Mouse (Mus musculus): ENCODE measurements around the gene Atp6v0d1. TPM values are rescaled to one million over a fixed set of nuclear protein-coding genes. Genes with fewer than 3 reads are reported as not detected.

Atp6v0d1 gene
- total and polyA plus RNA-seq, 3 experiments = 37.0 to 178 (median 118) TPM

- TF ChIP-seq GATA1 (IDR thresholded peaks at IDR 0.05; ENCODE audit: borderline replicate concordance, low read length) = no peak
Measured at GRCm38 (mm10) chr8:105522890-105523289, 43.0 kb downstream of the Atp6v0d1 start.

GRCm38 (mm10) chr8:105521995-105522769 lies 43.7 kb downstream of the Atp6v0d1 start:
- H3K36me3 ChIP-seq (replicated peaks) = peaks cover 65% of the 10 kb centered on the region
- H3K9me3 ChIP-seq (replicated peaks) = no peaks in the 10 kb centered on the region
- H3K27me3 ChIP-seq (ENCODE audit: insufficient read depth, low read length) = peaks cover 27% of the 10 kb centered on the region
- ATAC-seq (ENCODE audit: extremely low read depth, insufficient number of reproducible peaks, low FRiP score, poor library complexity, severe bottlenecking) (no peak), DNase-seq (ENCODE audit: low spot score) (no peak)
- H3K4me3 ChIP-seq (ENCODE audit: low read depth, low read length) = no peak overlapping the region
- no peak for TF ChIP-seq CTCF (IDR thresholded peaks at IDR 0.05; ENCODE audit: low read depth, low read length)
- no peak for TF ChIP-seq GATA2 (IDR thresholded peaks at IDR 0.05; ENCODE audit: borderline replicate concordance, low read depth, low read length)
- TF ChIP-seq TAL1 (conservative IDR thresholded peaks at IDR 0.05; ENCODE audit: low read depth, low read length) = no peak
- no peak; the same call in 1 of the 2 replicates for TF ChIP-seq POLR2AphosphoS5 (IDR thresholded peaks at IDR 0.05; ENCODE audit: insufficient replicate concordance, low read depth, low read length)
- TF ChIP-seq GATA1 (IDR thresholded peaks at IDR 0.05; ENCODE audit: borderline replicate concordance, low read length) = no peak
- peaks cover 23% of the 10 kb centered on the region for H3K4me1 ChIP-seq (ENCODE audit: insufficient read depth, low read depth, low read length)

More at GRCm38 (mm10) chr8:105522890-105523289, 43.0 kb downstream of the Atp6v0d1 start:
- DNase-seq (ENCODE audit: low spot score) (no peak), ATAC-seq (ENCODE audit: extremely low read depth, insufficient number of reproducible peaks, low FRiP score, poor library complexity, severe bottlenecking) (no peak)
- Histone ChIP-seq H3K4me3 (ENCODE audit: low read depth, low read length) (no peak overlapping the region), H3K27me3 (ENCODE audit: insufficient read depth, low read length) (peaks cover 20% of the 10 kb centered on the region), H3K36me3 (replicated peaks) (peaks cover 72% of the 10 kb centered on the region), H3K4me1 (ENCODE audit: insufficient read depth, low read depth, low read length) (peaks cover 22% of the 10 kb centered on the region), H3K9me3 (replicated peaks) (no peaks in the 10 kb centered on the region)

- peaks cover 26% of the 10 kb centered on the region for H3K4me1 ChIP-seq (ENCODE audit: insufficient read depth, low read depth, low read length)
- peaks cover 54% of the 10 kb centered on the region for H3K36me3 ChIP-seq (replicated peaks)
- DNase-seq (ENCODE audit: low spot score) (no peak), ATAC-seq (ENCODE audit: extremely low read depth, insufficient number of reproducible peaks, low FRiP score, poor library complexity, severe bottlenecking) (0 out of 2 replicates have a peak, but pooled peaks have one; percentile 22)
- peaks cover 36% of the 10 kb centered on the region for H3K27me3 ChIP-seq (ENCODE audit: insufficient read depth, low read length)
- H3K4me3 ChIP-seq (ENCODE audit: low read depth, low read length) = no peak overlapping the region
- TF ChIP-seq CTCF (IDR thresholded peaks at IDR 0.05; ENCODE audit: low read depth, low read length) (no peak), GATA2 (IDR thresholded peaks at IDR 0.05; ENCODE audit: borderline replicate concordance, low read depth, low read length) (no peak), TAL1 (conservative IDR thresholded peaks at IDR 0.05; ENCODE audit: low read depth, low read length) (no peak), POLR2AphosphoS5 (IDR thresholded peaks at IDR 0.05; ENCODE audit: insufficient replicate concordance, low read depth, low read length) (no peak), GATA1 (IDR thresholded peaks at IDR 0.05; ENCODE audit: borderline replicate concordance, low read length) (no peak)
- no peaks in the 10 kb centered on the region for H3K9me3 ChIP-seq (replicated peaks)
Measured at GRCm38 (mm10) chr8:105521061-105521460, 44.8 kb downstream of the Atp6v0d1 start.

- peaks cover 38% of the 10 kb centered on the region for H3K27me3 ChIP-seq (ENCODE audit: insufficient read depth, low read length)
- TF ChIP-seq CTCF (IDR thresholded peaks at IDR 0.05; ENCODE audit: low read depth, low read length) = no peak
- no peak for TF ChIP-seq TAL1 (conservative IDR thresholded peaks at IDR 0.05; ENCODE audit: low read depth, low read length)
- TF ChIP-seq GATA1 (IDR thresholded peaks at IDR 0.05; ENCODE audit: borderline replicate concordance, low read length) = no peak
- no peak for TF ChIP-seq POLR2AphosphoS5 (IDR thresholded peaks at IDR 0.05; ENCODE audit: insufficient replicate concordance, low read depth, low read length)
- no peak for TF ChIP-seq GATA2 (IDR thresholded peaks at IDR 0.05; ENCODE audit: borderline replicate concordance, low read depth, low read length)
- H3K4me1 ChIP-seq (ENCODE audit: insufficient read depth, low read depth, low read length) = peaks cover 30% of the 10 kb centered on the region
- no peak for DNase-seq (ENCODE audit: low spot score)
- H3K4me3 ChIP-seq (ENCODE audit: low read depth, low read length) = no peak overlapping the region
- ATAC-seq (ENCODE audit: extremely low read depth, insufficient number of reproducible peaks, low FRiP score, poor library complexity, severe bottlenecking) = no peak
- no peaks in the 10 kb centered on the region for H3K9me3 ChIP-seq (replicated peaks)
- H3K36me3 ChIP-seq (replicated peaks) = peaks cover 49% of the 10 kb centered on the region
Measured at GRCm38 (mm10) chr8:105520521-105520920, 45.3 kb downstream of the Atp6v0d1 start.

- Histone ChIP-seq H3K4me1 (ENCODE audit: insufficient read depth, low read depth, low read length) (peaks cover 30% of the 10 kb centered on the region), H3K36me3 (replicated peaks) (peaks cover 40% of the 10 kb centered on the region), H3K27me3 (ENCODE audit: insufficient read depth, low read length) (peaks cover 46% of the 10 kb centered on the region), H3K4me3 (ENCODE audit: low read depth, low read length) (no peak overlapping the region), H3K9me3 (replicated peaks) (no peaks in the 10 kb centered on the region)
- no peak for TF ChIP-seq POLR2AphosphoS5 (IDR thresholded peaks at IDR 0.05; ENCODE audit: insufficient replicate concordance, low read depth, low read length)
- no peak for TF ChIP-seq GATA1 (IDR thresholded peaks at IDR 0.05; ENCODE audit: borderline replicate concordance, low read length)
- no peak for TF ChIP-seq CTCF (IDR thresholded peaks at IDR 0.05; ENCODE audit: low read depth, low read length)
- no peak for TF ChIP-seq TAL1 (conservative IDR thresholded peaks at IDR 0.05; ENCODE audit: low read depth, low read length)
- TF ChIP-seq GATA2 (IDR thresholded peaks at IDR 0.05; ENCODE audit: borderline replicate concordance, low read depth, low read length) = no peak
- DNase-seq (ENCODE audit: low spot score) (no peak), ATAC-seq (ENCODE audit: extremely low read depth, insufficient number of reproducible peaks, low FRiP score, poor library complexity, severe bottlenecking) (no peak)
Measured at GRCm38 (mm10) chr8:105519591-105519990, 46.3 kb downstream of the Atp6v0d1 start.

- H3K4me3 ChIP-seq (ENCODE audit: low read depth, low read length) = peak within 1 kb of the TSS; percentile 69
- DNase-seq (ENCODE audit: low spot score) = peak; percentile 12
- no peak for ATAC-seq (ENCODE audit: extremely low read depth, insufficient number of reproducible peaks, low FRiP score, poor library complexity, severe bottlenecking)
- no peaks in the 10 kb centered on the region for H3K9me3 ChIP-seq (replicated peaks)
- TF ChIP-seq POLR2AphosphoS5 (IDR thresholded peaks at IDR 0.05; ENCODE audit: insufficient replicate concordance, low read depth, low read length) (no peak), GATA2 (IDR thresholded peaks at IDR 0.05; ENCODE audit: borderline replicate concordance, low read depth, low read length) (no peak), CTCF (IDR thresholded peaks at IDR 0.05; ENCODE audit: low read depth, low read length) (no peak), TAL1 (conservative IDR thresholded peaks at IDR 0.05; ENCODE audit: low read depth, low read length) (no peak)
- H3K36me3 ChIP-seq (replicated peaks) = peaks cover 30% of the 10 kb centered on the region
- H3K27me3 ChIP-seq (ENCODE audit: insufficient read depth, low read length) = peaks cover 49% of the 10 kb centered on the region
- H3K4me1 ChIP-seq (ENCODE audit: insufficient read depth, low read depth, low read length) = peaks cover 30% of the 10 kb centered on the region
Measured at GRCm38 (mm10) chr8:105518436-105519313, 47.2 kb downstream of the Atp6v0d1 start, which contains the start of gene Hsd11b2. TSS of gene Hsd11b2 (plus strand) at chr8:105518755.

Data from G1E (cell line).